Comparison of ENCODE assay signal across 22 mouse cellular contexts in genomic region chr2:127728146-127728545, GRCm38 (mm10). TPM values are rescaled to one million over a fixed set of nuclear protein-coding genes. Genes with fewer than 3 reads are reported as not detected.
A peak's percentile ranks its signal among the peaks of the same experiment; 100 is the strongest.
DNase-seq lines count a peak whose midpoint lies in the region; ATAC-seq and TF ChIP-seq lines count a peak whose summit lies in the region.
"Had no signal": no experiment of that assay in that cellular context is flagged by ENCODE, and none has a peak within 500 bp of the region (broad histone marks: within the 10 kb centered on the region; RNA-seq: fewer than 3 reads in every experiment).

No protein-coding gene starts in this region.

- peak overlapping the region; percentile 14; the same call in 1 of the 2 replicates for H3K27ac ChIP-seq in heart, embryonic 12.5 days (ENCODE audit: poor library complexity, severe bottlenecking)
- 0 out of 2 replicates have a peak overlapping the region, but pooled peaks have one; percentile 48 for H3K27ac ChIP-seq in heart, embryonic 13.5 days (replicated peaks)
- H3K27ac ChIP-seq in heart, embryonic 16.5 days (ENCODE audit: low read length), result peak overlapping the region; percentile 76
- H3K27ac ChIP-seq in small intestine, adult 2 months (ENCODE audit: insufficient read depth, low read depth, low read length), result peak overlapping the region; percentile 100
- no peak overlapping the region for H3K27ac ChIP-seq in forebrain, embryonic 10.5 days
- H3K27ac ChIP-seq: forebrain, embryonic 12.5 days; hindbrain, embryonic 13.5 days; kidney, embryonic 15.5 days had no signal

- peaks cover 32% of the 10 kb centered on the region for H3K4me1 ChIP-seq in heart, embryonic 12.5 days (replicated peaks)
- H3K4me1 ChIP-seq in heart, embryonic 13.5 days, result peaks cover 39% of the 10 kb centered on the region
- peaks cover 5% of the 10 kb centered on the region for H3K4me1 ChIP-seq in heart, embryonic 16.5 days (ENCODE audit: control insufficient read depth, insufficient read depth, low read length)
- peaks cover 28% of the 10 kb centered on the region for H3K4me1 ChIP-seq in small intestine, adult 2 months (ENCODE audit: control insufficient read depth, insufficient read depth, insufficient read length, low read length)
- peaks cover 20% of the 10 kb centered on the region for H3K4me1 ChIP-seq in forebrain, embryonic 10.5 days

- intact Hi-C loops in heart, postnatal 14 days (cut with DNase I), result no loop called here

- no peak for DNase-seq in heart, postnatal 14 days
- no peak for DNase-seq in cerebellum, postnatal 36 days
- no peak for DNase-seq in forebrain, embryonic 10.5 days (ENCODE audit: extremely low spot score, low spot score)
- DNase-seq: adrenal gland, postnatal 10 days; embryo, embryonic 11 days; gastrocnemius, postnatal 10 days; kidney, postnatal 4 days; liver, postnatal 0 days; retina, postnatal 1 day; right cerebral cortex, postnatal 4 days; thymus, adult 18-20 months; thymus, postnatal 4 days had no signal

- no peaks in the 10 kb centered on the region for H3K9me3 ChIP-seq in heart, embryonic 12.5 days (replicated peaks)
- no peaks in the 10 kb centered on the region for H3K9me3 ChIP-seq in heart, embryonic 13.5 days
- H3K9me3 ChIP-seq in heart, embryonic 16.5 days (replicated peaks; ENCODE audit: control insufficient read depth, low read length), result no peaks in the 10 kb centered on the region
- H3K9me3 ChIP-seq in forebrain, embryonic 10.5 days, result no peaks in the 10 kb centered on the region
- H3K9me3 ChIP-seq: forebrain, embryonic 12.5 days; hindbrain, embryonic 13.5 days; kidney, embryonic 15.5 days had no signal

- ATAC-seq in heart, embryonic 12.5 days (ENCODE audit: insufficient number of reproducible peaks, low FRiP score), result no peak
- no peak for ATAC-seq in heart, embryonic 13.5 days (ENCODE audit: extremely low read depth, insufficient number of reproducible peaks, low FRiP score, low TSS enrichment)
- ATAC-seq in heart, embryonic 16.5 days (replicated peaks; ENCODE audit: extremely low read depth, insufficient read depth, low FRiP score), result no peak
- ATAC-seq: inflammation-experienced regulatory T-cells, adult 6 months; liver, postnatal 0 days had no signal

- peaks cover 10% of the 10 kb centered on the region for H3K27me3 ChIP-seq in heart, embryonic 12.5 days (replicated peaks)
- H3K27me3 ChIP-seq in heart, embryonic 13.5 days (replicated peaks), result peaks cover 14% of the 10 kb centered on the region
- H3K27me3 ChIP-seq in heart, embryonic 16.5 days (ENCODE audit: control insufficient read depth, insufficient read depth, low read length), result no peaks in the 10 kb centered on the region
- no peaks in the 10 kb centered on the region for H3K27me3 ChIP-seq in small intestine, adult 2 months (ENCODE audit: control insufficient read depth, insufficient read depth, low read length)
- peaks cover 33% of the 10 kb centered on the region for H3K27me3 ChIP-seq in forebrain, embryonic 10.5 days (ENCODE audit: poor library complexity, severe bottlenecking)

- TF ChIP-seq POLR2A in small intestine, adult 2 months (IDR thresholded peaks at IDR 0.05; ENCODE audit: low read depth, low read length), result no peak

- 0 out of 2 replicates have a peak overlapping the region, but pooled peaks have one; percentile 25 for H3K4me2 ChIP-seq in heart, embryonic 12.5 days
- peak overlapping the region; percentile 68 for H3K4me2 ChIP-seq in heart, embryonic 13.5 days
- peak overlapping the region; percentile 58; the same call in 1 of the 2 replicates for H3K4me2 ChIP-seq in heart, embryonic 16.5 days (ENCODE audit: low read depth, low read length)
- H3K4me2 ChIP-seq: forebrain, embryonic 12.5 days; hindbrain, embryonic 13.5 days; midbrain, embryonic 11.5 days had no signal

- no peak overlapping the region for H3K4me3 ChIP-seq in heart, embryonic 12.5 days
- peak overlapping the region; percentile 7; the same call in 1 of the 2 replicates for H3K4me3 ChIP-seq in heart, embryonic 13.5 days
- H3K4me3 ChIP-seq in heart, embryonic 16.5 days (ENCODE audit: low read length), result peak overlapping the region; percentile 24
- peak overlapping the region; percentile 94 for H3K4me3 ChIP-seq in small intestine, adult 2 months (ENCODE audit: low read depth, low read length)
- no peak overlapping the region for H3K4me3 ChIP-seq in forebrain, embryonic 10.5 days
- H3K4me3 ChIP-seq: forebrain, embryonic 12.5 days; hindbrain, embryonic 13.5 days; kidney, embryonic 15.5 days had no signal

- H3K36me3 ChIP-seq in heart, embryonic 12.5 days, result no peaks in the 10 kb centered on the region
- no peaks in the 10 kb centered on the region for H3K36me3 ChIP-seq in heart, embryonic 13.5 days
- no peaks in the 10 kb centered on the region for H3K36me3 ChIP-seq in heart, embryonic 16.5 days (ENCODE audit: control insufficient read depth, insufficient read depth)
- 0 out of 2 replicates have a peak, but pooled peaks cover 1% of the 10 kb centered on the region for H3K36me3 ChIP-seq in small intestine, adult 2 months (ENCODE audit: control insufficient read depth, insufficient read depth, low read length)
- no peaks in the 10 kb centered on the region for H3K36me3 ChIP-seq in forebrain, embryonic 10.5 days (replicated peaks)
- H3K36me3 ChIP-seq: forebrain, embryonic 12.5 days; hindbrain, embryonic 13.5 days; kidney, embryonic 15.5 days had no signal

- TF ChIP-seq CTCF in small intestine, adult 2 months (IDR thresholded peaks at IDR 0.05; ENCODE audit: extremely low read depth, insufficient read length, insufficient replicate concordance, low read depth, low read length), result no peak

- WGBS in heart, embryonic 12.5 days, result 64% methylated on average over 6 of the region's 6 CpGs
- WGBS in heart, embryonic 13.5 days, result 68% methylated on average over 6 of the region's 6 CpGs
- WGBS in heart, embryonic 16.5 days, result 63% methylated on average over 6 of the region's 6 CpGs
- 70% methylated on average over 6 of the region's 6 CpGs for WGBS in small intestine, adult 2 months
- whole genome bisulfite sequencing in forebrain, embryonic 10.5 days, result 76% methylated on average over 6 of the region's 6 CpGs

- no peak overlapping the region for H3K9ac ChIP-seq in heart, embryonic 12.5 days
- no peak overlapping the region for H3K9ac ChIP-seq in heart, embryonic 13.5 days
- no peak overlapping the region for H3K9ac ChIP-seq in heart, embryonic 16.5 days (ENCODE audit: low read length)
- H3K9ac ChIP-seq: forebrain, embryonic 12.5 days; hindbrain, embryonic 13.5 days; kidney, embryonic 15.5 days; liver, postnatal 0 days had no signal

RNA-seq across cellular contexts. Expression of gene Mall, which starts 1.6 kb away (rescaled TPM):
- polyA plus RNA-seq in heart, embryonic 12.5 days (2016; fragmentation: Nextera tagmentation; extraction: Ambion mirVana), result 3.4 and 3.5 TPM in 2 replicates
- total RNA-seq in heart, postnatal 14 days (2021), result 10 to 100 TPM in 1 of 2 experiments, 1 to 10 TPM in 1; 9.5 to 10.6 TPM
- 5.4 and 5.9 TPM in 2 replicates for polyA plus RNA-seq in heart, embryonic 13.5 days (2015; fragmentation: Nextera tagmentation; extraction: Ambion mirVana)
- 9.5 and 9.9 TPM in 2 replicates for polyA plus RNA-seq in heart, embryonic 16.5 days (2015; fragmentation: Nextera tagmentation; extraction: Ambion mirVana)
- 231 and 503 TPM in 2 replicates for polyA plus RNA-seq in small intestine, adult 2 months (2012; rRNA removed)
- 0.34 and 0.36 TPM in 2 replicates for polyA plus RNA-seq in forebrain, embryonic 10.5 days (2016; fragmentation: Nextera tagmentation; extraction: Ambion mirVana)
- total RNA-seq: liver, adult 2 months had no signal
- polyA plus RNA-seq: inflammation-experienced regulatory T-cells, adult 6 months had no signal

Comparison
In these comparisons a context has a peak if more than half of its experiments do, and no peak if none do; other contexts are left out.
1. H3K4me3 ChIP-seq: peak in heart, embryonic 13.5 days (single experiment), heart, embryonic 16.5 days (single experiment) and small intestine, adult 2 months (single experiment); none in heart, embryonic 12.5 days (single experiment) and forebrain, embryonic 10.5 days (single experiment).
2. RNA of gene Mall, which starts 1.6 kb away (polyA plus RNA-seq): 231 to 503 TPM in small intestine, adult 2 months; 9.5 to 9.9 TPM in heart, embryonic 16.5 days, 5.4 to 5.9 TPM in heart, embryonic 13.5 days, 3.4 to 3.5 TPM in heart, embryonic 12.5 days and 0.34 to 0.36 TPM in forebrain, embryonic 10.5 days; every median in the first group is over 10 times any median in the second.
3. Peak in every context shown above with its lines, with median percentiles within 50 percentile points of each other: H3K4me2 ChIP-seq.